Mouse (Mus musculus) liver, embryonic 11.5 days (tissue): Measurements from ENCODE around the gene Olfr365. TPM values are rescaled to one million over a fixed set of nuclear protein-coding genes. Genes with fewer than 3 reads are reported as not detected.

Experiments
- ATAC-seq: fragments of 200-750 bp; cut with Nextera tagmentation; replicated peaks from 2 replicates; pipeline ENCODE4 v1.8.0; 2017; ENCODE audit warnings: moderate number of reproducible peaks, mild to moderate bottlenecking, moderate TSS enrichment, moderate library complexity; ENCODE audit not compliant: low FRiP score
- DNase-seq: peaks from one replicate; pipeline ENCODE4 v3.0.0-alpha.2; 2017; ENCODE audit warnings: low spot score
- H3K27ac ChIP-seq: fragments of 300-500 bp; sonication (generic); 2 replicates; pipeline ENCODE4 v1.5.1; 2014; ENCODE audit warnings: mild to moderate bottlenecking, low read depth, low read length, control low read depth
- H3K27me3 ChIP-seq: fragments of 300-500 bp; sonication (generic); replicated peaks from 2 replicates; pipeline ENCODE4 v1.6.1; 2014; ENCODE audit warnings: low read length, mixed read lengths; ENCODE audit not compliant: control insufficient read depth, insufficient read depth
- H3K36me3 ChIP-seq: fragments of 300-500 bp; sonication (generic); 2 replicates; pipeline ENCODE4 v1.6.1; 2014; ENCODE audit warnings: mild to moderate bottlenecking, low read length, moderate library complexity, mixed read lengths; ENCODE audit not compliant: control insufficient read depth, insufficient read depth
- H3K4me1 ChIP-seq: fragments of 300-500 bp; sonication (generic); replicated peaks from 2 replicates; pipeline ENCODE4 v1.6.1; 2014; ENCODE audit warnings: low read length, mixed read lengths; ENCODE audit not compliant: control insufficient read depth, insufficient read depth
- H3K4me2 ChIP-seq: fragments of 300-500 bp; sonication (generic); 2 replicates; pipeline ENCODE4 v1.6.1; 2014; ENCODE audit warnings: mild to moderate bottlenecking, control low read depth, moderate library complexity
- H3K4me3 ChIP-seq: fragments of 300-500 bp; sonication (generic); 2 replicates; pipeline ENCODE4 v1.5.1; 2014; ENCODE audit warnings: low read depth, low read length, control low read depth
- H3K9ac ChIP-seq: fragments of 300-500 bp; sonication (generic); 2 replicates; pipeline ENCODE4 v1.6.1; 2014; ENCODE audit warnings: low read depth, low read length, control low read depth
- H3K9me3 ChIP-seq: fragments of 300-500 bp; sonication (generic); 2 replicates; pipeline ENCODE4 v1.6.1; 2016; ENCODE audit warnings: low read length, inconsistent platforms, mixed read lengths; ENCODE audit not compliant: control insufficient read depth
- WGBS: fragments of 180-500 bp; shearing (Covaris S2); extraction: QIAGEN DNeasy Blood & Tissue Kit; methylation state at CpG from one replicate; pipeline ENCODE4 v1.1.7; 2014; 5-methylcytosine and 5-hydroxymethylcytosine counted together
- polyA plus RNA-seq: library from polyadenylated mRNA; unstranded; fragments of >200 nt; fragmentation: Nextera tagmentation; extraction: Ambion mirVana; gene quantifications from 2 replicates; pipeline ENCODE4 v1.2.1, GENCODE M21; 2014

Gene Olfr365
- not detected in 2 replicates for polyA plus RNA-seq

- H3K4me3 ChIP-seq, result no peak within 1 kb of the TSS
- no peak within 1 kb of the TSS for H3K4me2 ChIP-seq
- 66% methylated on average over 3 of the region's 3 CpGs for WGBS
These were observed at the start of gene Olfr365 for GRCm38 (mm10) chr2:37187898-37188297. TSS of gene Olfr365 (plus strand) at chr2:37188198.

GRCm38 (mm10) chr2:37139022-37139421 is 49.0 kb upstream of the Olfr365 start, which contains the start of gene Olfr364-ps1:
TSS of gene Olfr364-ps1 (plus strand) at chr2:37139322.
- no peaks in the 10 kb centered on the region for H3K27me3 ChIP-seq
- no peak within 1 kb of the TSS for H3K4me3 ChIP-seq
- H3K9me3 ChIP-seq, result no peaks in the 10 kb centered on the region
- H3K4me1 ChIP-seq, result no peaks in the 10 kb centered on the region
- no peak within 1 kb of the TSS for H3K4me2 ChIP-seq
- no peaks in the 10 kb centered on the region for H3K36me3 ChIP-seq
- WGBS, result 75% methylated on average over 3 of the region's 3 CpGs
- H3K27ac ChIP-seq, result no peak within 1 kb of the TSS
- no peak within 1 kb of the TSS for H3K9ac ChIP-seq
- ATAC-seq (no peak), DNase-seq (no peak)

More at GRCm38 (mm10) chr2:37187898-37188297, at the start of gene Olfr365:
- ATAC-seq, result no peak
- Histone ChIP-seq H3K9me3 (peaks cover 3% of the 10 kb centered on the region; the same call in 1 of the 2 replicates), H3K4me1 (no peaks in the 10 kb centered on the region), H3K9ac (no peak within 1 kb of the TSS), H3K36me3 (no peaks in the 10 kb centered on the region), H3K27ac (no peak within 1 kb of the TSS), H3K27me3 (no peaks in the 10 kb centered on the region)
- DNase-seq, result no peak

- Histone ChIP-seq H3K9ac (no peak within 1 kb of the TSS), H3K4me1 (no peaks in the 10 kb centered on the region), H3K4me2 (no peak within 1 kb of the TSS), H3K9me3 (no peaks in the 10 kb centered on the region), H3K27ac (no peak within 1 kb of the TSS), H3K36me3 (no peaks in the 10 kb centered on the region), H3K4me3 (no peak within 1 kb of the TSS), H3K27me3 (no peaks in the 10 kb centered on the region)
- no peak for DNase-seq
- ATAC-seq, result no peak
These were observed 23.3 kb downstream of the Olfr365 start, which contains the start of gene Olfr366 for GRCm38 (mm10) chr2:37211274-37211673. TSS of gene Olfr366 (plus strand) at chr2:37211574.

Other genes starting within 250 kb of the Olfr365 start
- not detected in 2 replicates for gene Olfr357, start 194.4 kb upstream of the Olfr365 start, polyA plus RNA-seq
- not detected in 2 replicates for gene Olfr358, start 178.9 kb upstream of the Olfr365 start, polyA plus RNA-seq
- not detected in 2 replicates for gene Olfr360, start 122.5 kb upstream of the Olfr365 start, polyA plus RNA-seq
- gene Olfr361, start 98.9 kb upstream of the Olfr365 start, polyA plus RNA-seq, result not detected in 2 replicates
- gene Olfr362, start 70.3 kb upstream of the Olfr365 start, polyA plus RNA-seq, result not detected in 2 replicates
- not detected in 2 replicates for gene Olfr364-ps1, start 48.9 kb upstream of the Olfr365 start, polyA plus RNA-seq
- gene Olfr366, start 23.4 kb downstream of the Olfr365 start, polyA plus RNA-seq, result not detected in 2 replicates
- not detected in 2 replicates for gene Olfr368, start 138.3 kb downstream of the Olfr365 start, polyA plus RNA-seq
- 26.0 and 30.3 TPM in 2 replicates for gene Pdcl, start 171.1 kb downstream of the Olfr365 start, polyA plus RNA-seq
- 7.2 and 8.8 TPM in 2 replicates for gene Rc3h2, start 234.7 kb downstream of the Olfr365 start, polyA plus RNA-seq